Mouse (Mus musculus) thymus, adult 2 months (tissue): ENCODE measurements around the gene Cep19.

Source experiments
- CTCF ChIP-seq: fragments of 200-500 bp; IDR thresholded peaks from 2 replicates; pipeline ENCODE4 v1.5.1; 2012; ENCODE audit warnings: mild to moderate bottlenecking, control low read depth, low read length, moderate library complexity, borderline replicate concordance; ENCODE audit not compliant: control insufficient read depth, poor library complexity, insufficient read depth; ENCODE audit errors: extremely low read depth
- POLR2A ChIP-seq: fragments of 200-500 bp; IDR thresholded peaks from 2 replicates; pipeline ENCODE4 v1.6.1; 2012; ENCODE audit warnings: mild to moderate bottlenecking, low read length, control low read depth, moderate library complexity; ENCODE audit not compliant: control insufficient read depth, poor library complexity, insufficient read depth; ENCODE audit errors: extremely low read depth

- TF ChIP-seq CTCF = peak; percentile 86
- TF ChIP-seq POLR2A = no peak
Measured at GRCm38 (mm10) chr16:32114968-32115695, 15.5 kb downstream of the Cep19 start.
